Mouse (Mus musculus): ENCODE data around the gene Flad1.

DNA sequence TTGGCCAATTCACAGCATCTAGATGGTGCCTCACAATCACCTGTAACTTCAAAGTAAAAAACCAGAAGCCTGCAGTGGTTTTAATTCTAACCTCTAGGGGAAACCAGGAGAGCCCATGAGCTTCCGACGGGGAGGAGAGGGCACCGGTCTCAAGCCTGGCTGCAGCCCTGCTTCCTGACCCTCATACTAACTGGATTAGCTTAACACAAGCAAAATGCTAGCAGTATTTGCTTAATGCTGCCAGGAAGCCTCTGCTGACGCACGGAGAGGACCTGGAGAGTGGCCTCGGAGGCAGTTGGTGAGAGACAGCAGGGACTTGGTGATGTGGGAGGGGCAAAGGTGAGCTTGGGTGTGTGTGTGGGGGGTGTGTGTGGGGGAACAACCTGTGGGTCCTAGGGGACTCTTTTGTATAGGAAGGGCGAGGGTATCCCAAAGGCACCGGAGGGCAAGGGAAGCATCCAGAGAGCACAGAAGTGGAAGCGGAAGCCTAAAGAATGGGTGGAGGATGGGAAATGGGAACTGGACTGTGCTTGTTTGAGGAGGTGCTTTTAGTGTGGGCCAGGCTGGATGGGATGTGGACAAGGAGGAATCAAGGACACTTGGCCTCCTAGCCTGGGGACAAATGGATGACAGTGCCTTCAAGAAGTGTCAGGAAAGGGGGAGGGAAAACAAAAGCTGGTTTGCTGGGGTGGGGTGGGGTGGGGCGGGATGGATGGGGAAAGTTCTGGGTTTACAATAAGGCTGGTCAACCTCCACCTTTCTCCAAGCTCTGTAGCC, 42.9 kb upstream of the Flad1 start, which contains the start of gene Pmvk:
- TF ChIP-seq CTCF (IDR thresholded peaks at IDR 0.05; ENCODE audit: extremely low read depth, insufficient read length, insufficient replicate concordance, low read depth, low read length) (no peak), POLR2A (IDR thresholded peaks at IDR 0.05; ENCODE audit: low read depth, low read length) (no peak)

Data from small intestine, adult 2 months (tissue).